Mouse (Mus musculus): Measurements from ENCODE around the gene Hsd17b1.

Hsd17b1 gene

DNA sequence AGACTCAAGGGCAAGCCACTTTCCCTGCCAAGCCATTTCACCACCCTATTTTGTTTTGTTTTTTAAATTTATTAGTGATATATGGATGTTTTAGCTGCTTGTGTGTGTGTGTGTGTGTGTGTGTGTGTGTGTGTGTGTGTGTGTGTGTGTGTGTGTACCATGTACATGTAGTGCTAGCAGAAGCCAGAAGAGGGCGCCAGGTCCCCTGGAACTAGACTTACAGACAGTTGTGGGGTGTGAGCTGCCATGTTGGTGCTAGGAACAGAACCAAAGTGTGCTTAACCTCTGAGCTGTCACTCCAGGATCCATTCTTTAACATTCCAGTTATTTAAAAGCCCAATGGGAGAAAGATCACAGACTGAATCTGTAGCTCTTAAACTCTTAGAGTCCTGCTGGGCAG is 48.9 kb downstream of the Hsd17b1 start:
- DNase-seq (ENCODE audit: low spot score in 2 of 2) = no peak

- DNase-seq (ENCODE audit: low spot score in 2 of 2) = no peak
Observed at GRCm38 (mm10) chr11:101128996-101129577, 50.9 kb downstream of the Hsd17b1 start.

Data from spleen, postnatal 4 days (tissue).